Mouse (Mus musculus): ENCODE data around the gene Bag6. TPM values are rescaled to one million over a fixed set of nuclear protein-coding genes. Genes with fewer than 3 reads are reported as not detected.

The Bag6 gene
- total and polyA plus RNA-seq, 3 experiments, result 26.0 to 152 (median 73.0) TPM

DNA sequence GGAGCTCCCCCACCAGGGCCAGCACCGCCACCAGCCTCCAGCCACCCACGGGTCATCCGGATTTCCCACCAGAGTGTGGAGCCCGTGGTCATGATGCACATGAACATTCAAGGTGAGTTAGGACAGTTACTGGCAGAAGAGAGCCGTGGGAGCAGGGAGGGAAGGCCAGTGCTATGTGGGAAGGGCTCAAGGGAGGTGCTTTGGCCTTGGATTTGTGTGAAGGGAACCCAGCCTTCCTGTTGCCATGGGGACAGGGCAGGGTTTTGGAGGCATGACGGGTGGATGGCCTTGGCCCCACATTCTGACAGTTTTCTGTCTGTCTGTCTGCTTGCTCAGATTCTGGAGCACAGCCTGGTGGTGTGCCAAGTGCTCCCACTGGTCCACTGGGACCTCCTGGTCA is 7.0 kb downstream of the Bag6 start:
- Histone ChIP-seq H3K27ac (ENCODE audit: insufficient read depth, low read depth) (no peak overlapping the region), H3K9me3 (replicated peaks; ENCODE audit: low read length) (peaks cover 7% of the 10 kb centered on the region), H3K4me3 (replicated peaks in 1 of 3; ENCODE audit: low read depth in 2 of 3, low read length in 2 of 3, poor library complexity in 1 of 3) (no peak overlapping the region), H3K27me3 (replicated peaks) (no peaks in the 10 kb centered on the region), H3K9ac (ENCODE audit: insufficient read depth, low read depth) (no peak overlapping the region), H3K79me2 (replicated peaks; ENCODE audit: control insufficient read depth, extremely low read depth, insufficient read depth, poor library complexity, severe bottlenecking) (peaks cover 31% of the 10 kb centered on the region), H3K4me2 (ENCODE audit: insufficient read depth, low read depth, poor library complexity, severe bottlenecking) (no peak overlapping the region), H3K4me1 (ENCODE audit: control insufficient read depth in 1 of 2, insufficient read depth in 2 of 2) (peaks cover 0 to 6% of the 10 kb centered on the region in 2 experiments; a peak in 2 of 4 replicates), H3K36me3 (replicated peaks in 1 of 2; ENCODE audit: control insufficient read depth in 1 of 2, insufficient read depth in 1 of 2, low read length in 1 of 2) (peaks cover 83 to 97% of the 10 kb centered on the region in 2 experiments)
- TF ChIP-seq CHD2 (IDR thresholded peaks at IDR 0.05; ENCODE audit: low read length) (no peak), USF2 (conservative IDR thresholded peaks at IDR 0.05; ENCODE audit: low read depth, low read length) (no peak), SIN3A (IDR thresholded peaks at IDR 0.05; ENCODE audit: low read length) (no peak), MXI1 (IDR thresholded peaks at IDR 0.05; ENCODE audit: low read depth, low read length) (no peak), GABPA (IDR thresholded peaks at IDR 0.05; ENCODE audit: insufficient replicate concordance, low read depth, low read length) (no peak), CTCF (conservative IDR thresholded peaks at IDR 0.05 in 1 of 2, IDR thresholded peaks at IDR 0.05 in 1 of 2; ENCODE audit: low read depth in 2 of 2, low read length in 2 of 2) (no peak), MAX (IDR thresholded peaks at IDR 0.05; ENCODE audit: low read length) (no peak), IRF4 (IDR thresholded peaks at IDR 0.05; ENCODE audit: low read depth, low read length) (no peak), PAX5 (IDR thresholded peaks at IDR 0.05; ENCODE audit: low read length) (no peak), MEF2A (IDR thresholded peaks at IDR 0.05; ENCODE audit: borderline replicate concordance, low read depth, low read length) (no peak), RCOR1 (conservative IDR thresholded peaks at IDR 0.05; ENCODE audit: low read depth, low read length) (no peak), SMC3 (IDR thresholded peaks at IDR 0.05; ENCODE audit: low read depth, low read length) (no peak), RAD21 (IDR thresholded peaks at IDR 0.05; ENCODE audit: low read depth, low read length) (no peak), JUND (conservative IDR thresholded peaks at IDR 0.05; ENCODE audit: low read depth, low read length) (no peak), EP300 (IDR thresholded peaks at IDR 0.05; ENCODE audit: low read length) (no peak), CHD1 (IDR thresholded peaks at IDR 0.05; ENCODE audit: low read depth, low read length) (no peak), ELF1 (IDR thresholded peaks at IDR 0.05; ENCODE audit: low read depth, low read length) (no peak)
- in situ Hi-C loops (cut with MboI; ENCODE audit: low pct_ligation_motif_present, low pct_unique_long_range_greater_than_20kb, low sequenced_read_pairs) (no loop called here), dilution Hi-C loops (cut with MboI; ENCODE audit: extremely low pct_ligation_motif_present, extremely low pct_unique_long_range_greater_than_20kb, low sequenced_read_pairs) (no loop called here)
- DNase-seq (ENCODE audit: extremely low read depth), result no peak

DNA sequence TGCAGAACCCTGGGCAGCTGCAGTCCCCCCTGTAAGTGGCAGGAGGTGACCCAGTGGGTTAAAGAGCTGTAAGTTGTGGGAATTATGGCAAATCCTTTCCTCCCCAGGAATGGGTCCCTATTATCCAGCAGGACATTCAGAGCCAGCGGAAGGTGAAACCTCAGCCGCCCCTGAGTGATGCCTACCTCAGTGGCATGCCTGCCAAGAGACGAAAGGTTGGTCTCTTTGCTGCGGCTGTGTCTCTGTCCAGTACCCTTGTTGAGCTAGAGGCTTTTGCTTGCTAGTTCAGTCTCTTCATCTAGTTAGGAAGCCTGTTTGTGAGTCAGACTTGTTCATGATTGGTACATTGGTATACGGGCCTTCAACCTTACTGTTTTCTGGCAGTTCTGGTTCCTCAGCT is 11.2 kb downstream of the Bag6 start:
- dilution Hi-C loops (cut with MboI; ENCODE audit: extremely low pct_ligation_motif_present, extremely low pct_unique_long_range_greater_than_20kb, low sequenced_read_pairs), result no loop called here
- TF ChIP-seq ELF1 (IDR thresholded peaks at IDR 0.05; ENCODE audit: low read depth, low read length), result no peak
- TF ChIP-seq GABPA (IDR thresholded peaks at IDR 0.05; ENCODE audit: insufficient replicate concordance, low read depth, low read length), result no peak
- no peak; the same call in 1 of the 2 replicates for TF ChIP-seq CHD2 (IDR thresholded peaks at IDR 0.05; ENCODE audit: low read length)
- TF ChIP-seq ZMIZ1 (IDR thresholded peaks at IDR 0.05; ENCODE audit: low read depth, low read length), result no peak
- no peak for TF ChIP-seq ZC3H11A (IDR thresholded peaks at IDR 0.05; ENCODE audit: low read depth, low read length)
- TF ChIP-seq POLR2AphosphoS2 (IDR thresholded peaks at IDR 0.05; ENCODE audit: low read depth, low read length), result no peak; the same call in 1 of the 2 replicates
- TF ChIP-seq KAT2A (IDR thresholded peaks at IDR 0.05; ENCODE audit: insufficient replicate concordance, low read length), result no peak
- TF ChIP-seq JUND (conservative IDR thresholded peaks at IDR 0.05; ENCODE audit: low read depth, low read length), result no peak
- TF ChIP-seq MEF2A (IDR thresholded peaks at IDR 0.05; ENCODE audit: borderline replicate concordance, low read depth, low read length), result no peak
- TF ChIP-seq POLR2A (IDR thresholded peaks at IDR 0.05; ENCODE audit: low read depth, low read length), result no peak
- TF ChIP-seq ETS1 (conservative IDR thresholded peaks at IDR 0.05; ENCODE audit: low read depth, low read length), result no peak
- no peak for TF ChIP-seq MAX (IDR thresholded peaks at IDR 0.05; ENCODE audit: low read length)
- TF ChIP-seq TCF12 (IDR thresholded peaks at IDR 0.05; ENCODE audit: low read depth, low read length), result no peak
- TF ChIP-seq JUN (IDR thresholded peaks at IDR 0.05; ENCODE audit: insufficient read depth, low read depth, low read length), result no peak
- no peak for TF ChIP-seq EP300 (IDR thresholded peaks at IDR 0.05; ENCODE audit: low read length)
- no peak for TF ChIP-seq IRF4 (IDR thresholded peaks at IDR 0.05; ENCODE audit: low read depth, low read length)
- no peak for TF ChIP-seq MAZ (IDR thresholded peaks at IDR 0.05; ENCODE audit: low read depth, low read length)

More for the DNA sequence above, 11.2 kb downstream of the Bag6 start:
- DNase-seq (ENCODE audit: extremely low read depth), result no peak
- Histone ChIP-seq H3K4me2 (ENCODE audit: insufficient read depth, low read depth, poor library complexity, severe bottlenecking) (no peak overlapping the region), H3K4me3 (replicated peaks in 1 of 3; ENCODE audit: low read depth in 2 of 3, low read length in 2 of 3, poor library complexity in 1 of 3) (no peak overlapping the region), H3K27ac (ENCODE audit: insufficient read depth, low read depth) (no peak overlapping the region), H3K27me3 (replicated peaks) (no peaks in the 10 kb centered on the region), H3K9ac (ENCODE audit: insufficient read depth, low read depth) (no peak overlapping the region), H3K4me1 (ENCODE audit: control insufficient read depth in 1 of 2, insufficient read depth in 2 of 2) (no peaks in the 10 kb centered on the region; a peak in 1 of 4 replicates), H3K79me2 (replicated peaks; ENCODE audit: control insufficient read depth, extremely low read depth, insufficient read depth, poor library complexity, severe bottlenecking) (no peaks in the 10 kb centered on the region; the same call in 1 of the 2 replicates), H3K36me3 (replicated peaks in 1 of 2; ENCODE audit: control insufficient read depth in 1 of 2, insufficient read depth in 1 of 2, low read length in 1 of 2) (peaks cover 89 to 95% of the 10 kb centered on the region in 2 experiments), H3K9me3 (replicated peaks; ENCODE audit: low read length) (peaks cover 7% of the 10 kb centered on the region)
- in situ Hi-C loops (cut with MboI; ENCODE audit: low pct_ligation_motif_present, low pct_unique_long_range_greater_than_20kb, low sequenced_read_pairs), result no loop called here
